Mouse (Mus musculus) heart, postnatal 10 days (tissue): ENCODE measurements around the gene Eya2. TPM values are rescaled to one million over a fixed set of nuclear protein-coding genes. Genes with fewer than 3 reads are reported as not detected.

ENCODE experiments used
- DNase-seq, 2 experiments: peaks; one replicate each; pipeline ENCODE4 v3.0.0; 2021
- intact Hi-C: fragments of 180-260 bp; cut with DNase I; formaldehyde crosslinking; loops from one replicate; pipeline ENCODE4 v1.15.1; 2025
- total RNA-seq, 2 experiments: library from RNA; stranded (reverse); gene quantifications; 2 replicates each; pipeline ENCODE4 v1.2.3; 2021

Gene Eya2
- total RNA-seq, 2 experiments from 2014 or later: 2.7 to 3.3 TPM

GRCm38 (mm10) chr2:165641909-165642505 is 47.2 kb downstream of the Eya2 start:
- intact Hi-C loops: no loop called here
- DNase-seq: no peak

GRCm38 (mm10) chr2:165643596-165643995 is 48.8 kb downstream of the Eya2 start:
- DNase-seq: no peak

GRCm38 (mm10) chr2:165644057-165644456 is 49.2 kb downstream of the Eya2 start:
- DNase-seq: no peak
- intact Hi-C loops: no loop called here

More at GRCm38 (mm10) chr2:165643596-165643995, 48.8 kb downstream of the Eya2 start:
- intact Hi-C loops: no loop called here

GRCm38 (mm10) chr2:165651031-165651430 is 56.2 kb downstream of the Eya2 start:
- no peak for DNase-seq
- intact Hi-C loops: no loop called here

- intact Hi-C loops: no loop called here
- no peak for DNase-seq
Observed at GRCm38 (mm10) chr2:165652281-165652680, 57.4 kb downstream of the Eya2 start.

- intact Hi-C loops: no loop called here
- DNase-seq: peak; percentile 49 to 65
Observed at GRCm38 (mm10) chr2:165653001-165653921, 58.4 kb downstream of the Eya2 start.

GRCm38 (mm10) chr2:165654151-165654550 is 59.3 kb downstream of the Eya2 start:
- no peak for DNase-seq
- intact Hi-C loops: no loop called here

- DNase-seq: no peak
- intact Hi-C loops: no loop called here
Observed at GRCm38 (mm10) chr2:165654696-165655491, 60.1 kb downstream of the Eya2 start.

GRCm38 (mm10) chr2:165656541-165656940 is 61.7 kb downstream of the Eya2 start:
- no peak for DNase-seq
- intact Hi-C loops: no loop called here

- DNase-seq: no peak
- intact Hi-C loops: no loop called here
Observed at GRCm38 (mm10) chr2:165656956-165657355, 62.1 kb downstream of the Eya2 start.

- no peak for DNase-seq
- intact Hi-C loops: no loop called here
Observed at GRCm38 (mm10) chr2:165659552-165659951, 64.7 kb downstream of the Eya2 start.

- intact Hi-C loops: no loop called here
- DNase-seq: no peak
Observed at GRCm38 (mm10) chr2:165663266-165663665, 68.4 kb downstream of the Eya2 start.

GRCm38 (mm10) chr2:165664648-165665047 is 69.8 kb downstream of the Eya2 start:
- intact Hi-C loops: no loop called here
- DNase-seq: no peak

GRCm38 (mm10) chr2:165665176-165665575 is 70.3 kb downstream of the Eya2 start:
- intact Hi-C loops: no loop called here
- DNase-seq: no peak

- intact Hi-C loops: no loop called here
- DNase-seq: no peak
Observed at GRCm38 (mm10) chr2:165667096-165667495, 72.3 kb downstream of the Eya2 start.

- no peak for DNase-seq
- intact Hi-C loops: no loop called here
Observed at GRCm38 (mm10) chr2:165682719-165683118, 87.9 kb downstream of the Eya2 start.

- intact Hi-C loops: no loop called here
- peak; percentile 14 to 35 for DNase-seq
Observed at GRCm38 (mm10) chr2:165687516-165687915, 92.7 kb downstream of the Eya2 start.

GRCm38 (mm10) chr2:165688896-165689295 is 94.1 kb downstream of the Eya2 start:
- peak in 1 of 2 experiments; percentile 5 for DNase-seq
- intact Hi-C loops: no loop called here

- no peak for DNase-seq
- intact Hi-C loops: no loop called here
Observed at GRCm38 (mm10) chr2:165691016-165691415, 96.2 kb downstream of the Eya2 start.

- peak; percentile 66 to 68 for DNase-seq
- intact Hi-C loops: no loop called here
Observed at GRCm38 (mm10) chr2:165692944-165693660, 98.3 kb downstream of the Eya2 start.
